Mouse (Mus musculus) lung, postnatal 25 days (tissue): ENCODE data around the gene Erc2.

Source experiments
- DNase-seq: peaks from one replicate; pipeline ENCODE4 v3.0.0; 2022; ENCODE audit warnings: low spot score

Gene Erc2

GRCm38 (mm10) chr14:27945276-27945675 lies 323.0 kb downstream of the Erc2 start:
- DNase-seq, result no peak

GRCm38 (mm10) chr14:27946211-27946610 lies 324.0 kb downstream of the Erc2 start:
- DNase-seq, result no peak

- DNase-seq, result peak; percentile 16
These were observed 326.2 kb downstream of the Erc2 start for GRCm38 (mm10) chr14:27948391-27948790.

DNA sequence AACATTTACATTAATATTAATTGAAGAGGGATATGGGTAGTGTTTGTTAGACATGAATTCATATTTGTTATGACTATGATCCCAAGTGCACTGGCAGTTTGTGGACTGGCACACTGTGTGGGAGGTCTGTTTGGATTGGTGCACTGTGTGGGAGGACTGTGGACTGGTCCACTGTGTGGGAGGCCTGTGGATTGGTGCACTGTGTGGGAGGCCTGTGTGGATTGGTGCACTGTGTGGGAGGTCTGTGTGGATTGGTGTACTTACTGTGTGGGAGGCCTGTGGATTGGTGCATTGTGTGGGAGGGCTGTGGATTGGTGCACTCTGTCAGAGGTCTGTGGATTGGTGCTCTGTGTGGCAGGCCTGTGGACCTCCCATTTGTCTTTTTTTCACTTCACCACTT lies 331.6 kb downstream of the Erc2 start:
- DNase-seq, result no peak

GRCm38 (mm10) chr14:27956801-27957200 lies 334.6 kb downstream of the Erc2 start:
- DNase-seq, result no peak

- DNase-seq, result no peak
These were observed 351.5 kb downstream of the Erc2 start for GRCm38 (mm10) chr14:27973701-27974100.

- no peak for DNase-seq
These were observed 353.4 kb downstream of the Erc2 start for GRCm38 (mm10) chr14:27975661-27976060.

DNA sequence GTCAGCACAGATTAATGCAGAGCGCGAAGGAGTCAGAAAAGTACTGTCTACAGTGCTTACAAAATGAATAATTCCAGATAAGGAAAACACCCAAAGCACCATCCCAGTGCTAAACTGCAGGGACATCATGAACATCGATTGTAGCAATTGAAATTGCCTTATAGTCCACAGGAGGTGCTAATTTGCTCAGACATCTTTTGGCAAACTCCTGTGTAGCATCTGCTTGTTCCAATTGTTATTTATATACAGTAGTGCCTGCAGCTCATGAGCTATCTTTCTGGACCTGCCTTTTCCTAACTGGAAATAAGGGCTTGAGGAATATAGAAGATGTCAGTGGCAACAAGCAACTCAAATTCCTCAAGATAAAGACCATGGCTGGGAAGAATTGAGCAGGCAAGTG lies 362.5 kb downstream of the Erc2 start:
- no peak for DNase-seq

GRCm38 (mm10) chr14:27985201-27985600 lies 363.0 kb downstream of the Erc2 start:
- no peak for DNase-seq

DNA sequence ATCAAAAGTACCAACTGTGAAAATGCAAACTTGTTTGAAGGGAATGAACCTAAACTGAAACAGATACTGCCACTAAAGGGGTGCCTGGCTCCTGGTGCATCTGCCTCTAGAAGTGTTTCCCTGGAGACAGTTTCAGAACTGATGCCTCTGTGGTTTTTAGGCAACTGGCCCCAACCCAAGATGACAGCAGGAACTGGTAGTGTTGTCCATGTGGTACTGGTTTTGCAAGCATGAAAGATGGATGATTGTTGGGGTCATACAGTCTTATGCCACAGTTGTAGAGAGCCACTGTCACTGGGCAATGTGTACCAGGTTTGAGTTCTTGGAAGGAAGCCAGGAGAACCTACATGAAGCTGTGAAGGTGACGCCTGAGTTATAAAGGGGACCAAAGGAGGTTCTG lies 365.2 kb downstream of the Erc2 start:
- DNase-seq, result no peak

- DNase-seq, result no peak
These were observed 376.3 kb downstream of the Erc2 start for GRCm38 (mm10) chr14:27998551-27998950.

GRCm38 (mm10) chr14:28004023-28004422 lies 381.8 kb downstream of the Erc2 start:
- no peak for DNase-seq

DNA sequence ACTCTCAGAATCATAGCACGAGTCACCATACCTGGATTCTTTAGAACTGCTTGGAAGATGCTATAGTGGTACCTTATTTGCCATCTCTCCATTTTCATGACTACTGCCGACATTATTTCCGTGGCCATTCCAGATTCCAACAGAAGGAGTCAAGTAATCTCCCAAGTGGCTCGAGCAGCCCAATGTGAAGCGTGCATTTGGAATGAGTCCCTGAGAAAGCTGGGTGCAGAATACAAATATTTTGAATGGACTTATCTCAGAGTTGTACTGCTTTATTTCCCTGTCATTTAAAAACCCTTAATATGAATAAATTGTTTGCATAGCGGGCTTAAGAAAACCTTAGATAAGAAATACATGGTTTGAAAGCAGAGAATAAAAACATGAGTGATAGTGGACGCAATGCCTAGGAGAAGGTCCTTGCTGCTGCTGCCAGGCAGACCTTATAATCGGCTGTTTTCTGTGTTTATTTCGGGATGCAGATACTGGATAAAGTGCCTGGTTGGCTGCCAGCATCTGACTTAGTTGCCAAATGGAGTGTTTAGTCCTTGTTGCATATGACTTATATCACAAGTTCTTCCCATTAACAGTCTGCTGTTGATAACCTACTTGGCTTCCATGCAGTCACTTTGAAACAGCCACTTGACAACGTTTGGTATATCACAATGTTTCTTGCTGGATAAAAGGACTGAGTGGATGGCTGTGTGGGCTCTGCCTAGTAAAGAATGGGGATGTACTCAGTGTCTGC lies 388.5 kb downstream of the Erc2 start:
- no peak for DNase-seq

DNA sequence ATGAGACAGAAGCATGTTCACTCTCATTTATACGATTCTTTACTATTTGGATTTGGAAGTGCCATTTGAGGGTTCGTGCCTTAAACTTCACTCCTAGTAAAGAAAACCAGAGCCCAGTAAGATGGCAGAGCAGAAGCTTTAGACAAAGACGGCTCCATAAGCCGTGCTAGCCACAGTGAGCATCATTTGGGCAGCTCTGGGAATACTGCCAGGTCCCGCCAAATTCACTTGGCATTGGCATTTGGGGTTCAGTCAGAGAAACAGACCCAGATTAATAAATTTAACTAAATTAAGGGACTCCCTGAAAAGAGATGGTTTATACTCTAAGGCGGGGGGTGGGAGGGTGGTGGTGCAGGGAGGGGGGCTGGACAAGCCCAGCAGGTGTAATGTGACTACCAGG lies 401.0 kb downstream of the Erc2 start:
- no peak for DNase-seq

GRCm38 (mm10) chr14:28030870-28031269 lies 408.6 kb downstream of the Erc2 start:
- DNase-seq, result no peak

GRCm38 (mm10) chr14:28035013-28035412 lies 412.8 kb downstream of the Erc2 start:
- no peak for DNase-seq

DNA sequence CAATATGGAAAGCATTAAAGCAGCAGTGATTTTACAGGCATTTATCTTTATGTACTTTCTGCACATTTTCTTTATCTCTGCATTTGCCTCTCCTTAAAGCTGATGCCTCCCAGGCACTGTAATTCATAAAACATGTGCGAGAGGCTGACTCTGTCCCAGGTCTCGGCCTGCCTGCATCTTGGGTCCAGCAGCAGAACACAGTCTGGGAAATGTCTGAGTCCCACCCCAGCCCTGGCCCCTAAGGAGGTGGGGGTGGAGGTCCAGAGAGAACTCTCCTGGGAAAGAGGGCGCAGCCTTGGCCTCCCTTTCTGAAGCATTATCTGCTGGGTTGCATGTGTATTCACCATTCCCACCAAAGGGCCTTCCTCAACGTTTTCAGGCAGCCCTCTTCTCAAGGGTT lies 420.9 kb downstream of the Erc2 start:
- no peak for DNase-seq

GRCm38 (mm10) chr14:28051646-28052045 lies 429.4 kb downstream of the Erc2 start:
- DNase-seq, result no peak

- DNase-seq, result peak; percentile 28
These were observed 435.1 kb downstream of the Erc2 start for GRCm38 (mm10) chr14:28057159-28057884.

DNA sequence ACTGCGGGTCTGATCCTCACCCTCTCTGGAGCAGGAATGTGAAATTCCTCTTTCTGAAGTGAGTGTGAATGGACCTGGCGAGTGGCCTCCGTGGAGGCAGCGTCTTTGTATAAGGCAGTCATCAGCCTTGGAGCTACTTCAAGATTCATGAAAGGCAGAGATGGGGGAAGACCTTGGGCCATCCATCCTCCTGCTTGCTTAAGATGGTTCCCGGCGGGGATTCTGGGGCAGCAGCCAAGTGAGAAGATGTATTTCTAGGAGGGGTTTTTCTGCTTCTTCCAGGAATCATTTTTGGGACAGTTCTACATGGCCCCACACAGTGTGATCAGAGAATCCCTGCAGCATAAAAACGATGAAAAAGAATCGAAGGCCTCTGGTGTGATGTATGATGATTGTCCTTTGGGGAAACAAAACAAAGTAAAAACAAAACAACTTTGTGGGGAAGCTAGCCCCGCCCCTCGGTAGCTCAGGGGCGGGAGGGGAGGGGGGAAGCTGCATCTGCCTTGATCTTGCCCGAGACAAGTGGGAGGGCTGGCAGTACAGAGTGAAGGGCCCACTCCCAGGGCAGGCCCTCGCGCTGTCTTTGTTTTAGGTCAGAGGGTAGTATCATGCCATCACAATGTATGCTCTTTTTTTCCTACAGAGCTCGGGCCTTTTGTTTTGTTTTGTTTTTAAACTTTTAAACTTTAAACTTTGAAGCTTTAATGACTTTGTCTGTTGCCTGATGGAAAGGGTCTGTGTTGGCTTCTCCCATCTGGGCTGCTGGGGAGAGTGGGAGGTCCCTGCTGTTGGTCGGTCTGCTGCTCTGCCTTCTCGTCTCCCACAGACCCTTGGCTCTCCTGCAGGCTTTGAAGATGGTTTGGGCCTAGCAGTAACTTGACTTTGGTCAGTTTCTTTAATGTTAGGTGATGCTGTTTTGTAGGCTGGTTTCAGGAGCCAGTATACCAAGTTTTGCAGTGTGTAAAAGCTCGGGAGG lies 435.9 kb downstream of the Erc2 start:
- peak; percentile 11 for DNase-seq

- no peak for DNase-seq
These were observed 438.7 kb downstream of the Erc2 start for GRCm38 (mm10) chr14:28060891-28061290.

DNA sequence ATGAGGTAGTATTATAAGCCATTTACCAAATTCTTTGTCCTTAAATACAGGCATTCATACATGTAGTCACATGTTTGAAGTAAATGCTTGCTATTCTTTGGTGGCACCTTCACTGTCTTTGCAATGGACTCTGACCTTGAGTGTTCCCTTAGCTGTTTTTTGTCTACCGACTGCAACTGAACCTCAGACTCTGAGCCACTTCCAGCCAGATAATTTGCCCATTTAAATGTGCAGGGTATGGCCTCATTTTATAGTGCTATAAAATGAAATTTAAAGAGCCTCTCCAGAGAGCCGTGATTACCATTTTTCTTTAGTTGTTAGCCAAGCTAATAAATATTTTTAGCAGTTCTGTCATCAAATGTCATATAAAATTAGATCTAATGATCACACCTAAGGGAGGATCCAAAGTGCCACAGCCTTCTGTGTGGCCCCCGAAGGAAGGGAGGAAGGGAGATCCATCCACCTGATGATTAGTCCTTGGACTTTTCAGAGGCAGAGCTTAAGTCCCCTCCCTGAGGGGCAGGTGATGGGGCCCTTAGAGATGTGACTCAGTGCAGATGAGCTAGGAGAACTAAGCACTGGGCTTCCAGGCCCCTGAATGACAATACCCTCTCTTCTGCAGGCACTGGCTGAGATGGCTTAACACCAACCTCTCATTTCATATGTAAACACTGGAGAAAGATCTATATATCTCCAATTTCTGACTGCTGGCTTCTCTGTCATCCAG lies 439.6 kb downstream of the Erc2 start:
- DNase-seq, result no peak
